Mouse (Mus musculus) spleen, adult 2 months (tissue): ENCODE results near the gene Tubg2.

Experiments used
- CTCF ChIP-seq: fragments of 200-500 bp; IDR thresholded peaks from 2 replicates; pipeline ENCODE4 v1.5.1; 2011; ENCODE audit warnings: mild to moderate bottlenecking, inconsistent platforms; ENCODE audit not compliant: insufficient read depth, insufficient read length, insufficient replicate concordance; ENCODE audit errors: extremely low read depth
- POLR2A ChIP-seq: fragments of 200-500 bp; IDR thresholded peaks from 2 replicates; pipeline ENCODE4 v1.6.1; 2011; ENCODE audit warnings: low read depth, low read length, inconsistent platforms

DNA sequence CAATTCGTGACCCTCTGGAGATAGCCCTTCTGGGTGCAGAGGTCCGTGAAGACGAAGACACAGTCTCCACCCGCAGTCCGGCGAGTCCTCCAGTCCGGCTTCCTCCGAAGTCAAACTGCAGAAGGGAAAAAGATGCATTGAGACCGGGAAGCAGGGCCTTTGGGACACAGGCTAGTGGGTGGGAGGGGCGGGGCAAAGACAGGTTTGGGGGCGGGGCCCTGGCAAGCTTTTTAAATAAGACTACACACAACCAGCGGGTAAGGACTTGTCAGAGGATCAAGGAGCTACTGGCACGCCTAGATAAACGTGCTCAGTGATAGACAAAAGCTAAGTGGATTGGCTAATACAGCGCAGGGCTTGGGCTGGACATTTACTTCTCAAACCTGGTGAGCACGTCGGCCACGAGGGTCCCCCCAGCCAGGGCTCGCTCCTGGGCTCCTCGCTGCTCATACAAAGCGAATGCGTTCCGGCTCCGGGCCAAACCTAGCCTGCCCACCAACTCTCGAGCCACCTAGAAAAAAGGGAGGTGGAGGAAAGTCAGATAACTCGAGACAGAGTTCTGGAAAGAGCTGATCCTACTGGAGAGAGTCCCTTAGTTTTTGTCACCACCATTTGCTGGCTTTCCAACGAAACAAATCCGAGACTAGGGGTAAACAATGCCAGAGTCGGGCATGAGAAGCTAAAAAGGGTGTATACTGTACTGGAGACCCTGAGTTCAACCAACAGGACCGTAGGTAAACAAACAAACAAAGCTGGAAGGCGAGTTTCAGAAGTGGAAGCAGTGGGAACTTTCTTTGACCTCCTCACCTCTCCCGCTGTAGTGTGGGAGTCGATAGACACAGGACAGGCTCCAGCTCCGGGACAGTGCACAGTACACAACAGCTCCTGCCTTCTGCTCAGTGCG lies 9.2 kb downstream of the Tubg2 start:
- TF ChIP-seq CTCF (no peak), POLR2A (no peak)
